Mouse (Mus musculus): ENCODE results near the gene Arhgap28.

The Arhgap28 gene

DNA sequence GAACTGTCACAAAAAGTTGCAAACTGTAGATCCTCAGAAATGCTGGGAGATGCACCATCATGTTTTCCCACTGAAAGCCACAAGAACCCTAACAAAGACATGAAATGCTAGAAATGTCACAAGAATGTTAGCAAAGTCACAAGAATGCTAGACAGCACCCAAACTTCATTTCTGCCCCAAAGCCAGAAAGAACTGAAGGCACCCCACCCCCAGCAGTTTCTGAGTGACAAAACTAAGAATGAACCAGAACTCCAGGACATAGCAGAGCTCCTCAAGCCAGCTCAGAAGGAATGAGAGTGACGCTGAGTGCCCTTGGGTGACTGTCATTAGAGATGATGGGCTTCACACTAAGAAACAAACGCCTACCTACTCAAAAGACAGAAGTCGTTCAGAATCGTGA is 68.4 kb downstream of the Arhgap28 start:
- DNase-seq (ENCODE audit: low read depth): no peak

DNA sequence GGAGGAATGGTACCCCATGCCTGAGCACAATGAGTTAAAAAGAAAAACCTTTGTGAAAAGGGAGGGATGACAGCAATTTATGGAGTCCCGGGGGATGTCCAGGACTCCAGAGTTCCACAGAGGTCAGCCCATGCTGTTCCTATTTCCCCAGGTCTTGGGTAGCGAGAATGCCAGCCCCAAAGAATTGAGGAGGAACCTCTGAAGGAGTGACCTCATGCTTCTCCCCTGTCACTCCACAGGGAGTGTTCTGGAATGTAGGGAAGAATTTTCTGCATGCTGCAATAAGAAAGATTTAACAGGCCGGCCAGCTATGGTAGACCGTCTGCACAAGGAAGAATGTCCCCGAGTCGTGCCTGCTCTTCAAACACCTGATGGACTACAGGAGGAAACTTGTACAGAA is 72.5 kb downstream of the Arhgap28 start:
- DNase-seq (ENCODE audit: low read depth): no peak

DNA sequence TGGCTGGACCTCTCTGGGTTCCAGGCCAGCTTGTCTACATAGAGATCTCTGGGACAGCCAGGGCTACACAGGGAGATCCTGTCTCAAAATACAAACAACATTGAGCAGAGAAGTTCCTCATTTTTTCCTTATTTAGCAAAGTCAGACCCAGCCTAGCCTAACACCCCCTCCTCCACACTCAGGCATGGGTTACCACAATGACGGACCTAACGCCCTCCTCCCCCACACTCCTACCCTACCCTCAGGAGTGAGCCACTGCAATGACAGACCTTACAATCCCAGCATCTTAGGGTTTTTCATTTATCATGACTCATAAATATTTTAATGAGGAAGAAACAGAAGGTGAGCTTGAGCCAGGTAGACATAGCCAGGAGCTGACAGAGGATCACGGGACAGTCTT is 73.0 kb downstream of the Arhgap28 start:
- DNase-seq (ENCODE audit: low read depth): peak; percentile 9

DNA sequence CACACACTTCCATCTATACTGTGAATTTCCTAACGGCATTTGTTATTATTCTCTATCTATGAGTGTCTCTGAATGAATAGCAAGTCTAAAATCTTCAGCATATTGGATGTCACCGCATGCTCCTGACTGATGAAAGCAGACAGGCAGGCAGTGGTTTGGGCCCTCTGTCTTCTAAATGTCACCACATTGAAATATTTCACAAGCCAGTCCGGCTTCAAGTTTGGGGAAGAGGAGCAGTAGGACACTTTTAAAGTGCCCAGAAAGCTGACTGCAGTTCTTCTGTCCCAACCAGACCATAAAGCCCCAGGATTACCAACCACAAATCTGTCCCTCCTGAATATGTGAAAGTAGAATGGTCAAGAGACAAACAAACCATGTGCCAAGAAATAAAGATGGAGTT is 73.5 kb downstream of the Arhgap28 start:
- DNase-seq (ENCODE audit: low read depth): peak; percentile 4

DNA sequence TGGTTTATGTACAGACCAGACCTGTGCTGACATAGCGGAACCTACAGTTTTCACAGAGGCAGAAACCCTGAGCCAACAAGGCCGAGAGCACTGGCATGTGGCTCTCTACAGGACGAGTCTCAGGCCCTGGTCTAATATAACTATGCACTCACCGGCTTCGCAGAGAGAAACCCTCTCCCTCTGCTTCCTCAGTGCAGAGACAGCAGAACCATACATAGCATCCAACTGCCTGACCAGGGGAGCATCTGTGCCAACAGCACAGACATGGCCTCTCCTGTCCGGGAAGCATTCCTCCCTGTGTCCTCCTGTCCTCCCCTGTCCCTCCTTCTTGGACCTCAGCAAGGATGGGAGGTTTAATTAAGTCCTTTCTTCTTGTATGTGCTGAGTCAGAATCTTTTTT is 75.6 kb downstream of the Arhgap28 start:
- DNase-seq (ENCODE audit: low read depth): no peak

DNA sequence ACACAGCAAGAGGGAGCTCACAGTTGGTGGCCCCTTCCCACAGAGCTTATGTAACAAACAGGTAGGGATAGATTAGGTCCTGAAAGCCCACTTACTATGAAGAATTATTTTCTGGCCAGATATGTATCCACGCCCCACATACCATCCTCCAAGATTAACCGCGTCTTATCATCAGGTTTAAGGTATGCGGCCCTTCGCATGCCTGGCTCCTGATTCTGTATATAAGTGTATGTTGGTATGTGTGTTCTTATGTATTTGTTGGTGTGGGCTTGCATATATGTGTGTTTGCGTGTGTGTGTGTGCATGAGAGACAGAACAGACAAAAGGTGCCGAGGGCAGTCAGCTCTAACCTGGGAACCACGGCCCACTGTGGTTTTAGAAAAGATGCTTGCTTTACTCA is 76.1 kb downstream of the Arhgap28 start:
- no peak for DNase-seq (ENCODE audit: low read depth)

DNA sequence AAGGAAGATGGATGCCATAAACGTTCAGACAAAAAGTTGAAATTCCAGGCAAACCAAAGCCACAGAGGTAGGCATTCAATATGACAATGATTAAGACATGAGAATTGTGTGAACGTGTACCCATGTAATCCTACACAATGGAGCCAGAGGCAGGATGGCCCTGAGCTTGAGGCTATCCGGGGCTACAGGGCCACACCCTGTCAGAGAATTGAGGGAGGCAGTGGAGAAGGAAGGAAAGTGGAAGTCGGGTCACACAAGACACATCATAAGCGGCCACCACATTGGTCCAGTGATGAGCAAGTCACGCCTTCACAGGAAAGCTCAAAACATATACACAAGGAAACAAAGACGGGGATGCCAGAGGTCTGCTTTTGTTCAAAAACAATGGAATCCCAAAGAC is 84.0 kb downstream of the Arhgap28 start:
- no peak for DNase-seq (ENCODE audit: low read depth)

DNA sequence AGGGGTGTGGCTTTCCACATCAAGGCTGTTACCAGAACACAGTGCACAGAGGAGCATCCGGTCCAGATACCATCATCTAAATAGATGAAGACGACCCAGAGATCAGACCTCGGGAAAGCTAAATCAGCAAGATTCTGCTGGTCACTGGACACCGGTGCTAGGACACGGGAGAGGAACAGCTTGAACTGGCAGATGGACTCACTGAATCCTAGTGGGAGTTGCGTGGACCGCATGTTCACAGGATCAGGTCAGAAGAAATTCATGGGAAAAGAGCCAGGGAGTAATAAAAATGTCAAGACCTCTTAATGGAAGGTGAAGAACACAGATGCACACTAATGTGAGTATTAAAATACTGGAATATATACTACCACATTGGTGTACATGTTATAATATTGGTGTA is 85.7 kb downstream of the Arhgap28 start:
- DNase-seq (ENCODE audit: low read depth): no peak

DNA sequence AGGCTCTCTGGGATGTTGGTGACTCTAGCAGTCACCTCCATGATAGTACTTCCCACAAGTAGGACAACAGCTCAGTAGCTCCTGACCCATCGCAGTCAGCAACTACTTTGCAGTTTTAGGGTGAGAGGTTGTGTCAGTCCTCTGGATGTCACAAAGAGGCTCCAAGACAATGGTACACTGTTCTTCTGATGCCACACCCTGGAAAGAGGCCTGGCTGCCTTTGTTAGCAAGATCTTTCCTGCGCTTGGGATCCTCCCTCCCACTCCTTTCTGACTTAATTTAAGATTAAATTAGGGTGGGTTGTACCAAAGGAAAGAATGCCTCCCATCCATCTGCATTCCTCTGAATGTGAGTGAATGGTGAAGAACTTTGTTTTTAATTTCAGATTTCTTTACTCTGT is 87.0 kb downstream of the Arhgap28 start:
- DNase-seq (ENCODE audit: low read depth): no peak

DNA sequence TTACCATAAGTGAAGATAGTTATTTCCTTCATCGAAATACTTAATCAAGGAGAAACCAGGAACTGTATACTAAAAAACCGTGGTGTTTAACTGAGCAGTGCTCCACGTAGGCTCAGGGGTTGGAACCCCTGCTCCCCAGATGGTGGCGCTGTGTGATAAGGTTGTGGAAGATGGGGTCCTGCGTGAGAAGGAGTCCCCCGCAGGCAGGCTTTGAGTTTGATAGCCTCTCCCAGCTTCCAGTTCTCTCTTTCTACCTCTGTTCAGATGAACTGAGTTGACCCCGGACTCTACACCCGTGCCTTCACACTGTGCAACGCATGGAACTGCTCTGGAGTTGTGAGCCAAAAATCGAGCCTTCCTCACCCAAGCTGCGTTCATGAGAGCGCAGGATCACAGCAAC is 91.3 kb downstream of the Arhgap28 start:
- peak; percentile 32 for DNase-seq (ENCODE audit: low read depth)

DNA sequence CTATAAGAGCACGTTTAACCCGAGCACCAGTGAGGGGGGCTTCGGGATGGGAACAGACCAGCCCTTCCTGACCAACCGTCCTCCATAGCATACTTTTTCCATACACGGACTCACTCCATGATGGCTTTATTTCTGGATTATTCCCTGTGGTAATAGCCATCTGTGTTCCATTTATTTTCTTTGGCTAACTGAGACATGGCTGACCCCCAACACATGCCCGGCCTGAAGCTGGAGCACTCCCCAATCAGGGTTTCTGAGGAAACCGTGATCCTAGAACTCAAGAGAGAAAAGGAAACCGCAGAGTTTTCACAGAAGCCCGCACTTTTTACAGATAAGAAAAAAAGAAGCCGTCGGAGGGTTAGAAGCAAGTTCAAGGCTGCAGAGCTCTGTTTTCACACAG is 91.9 kb downstream of the Arhgap28 start:
- no peak for DNase-seq (ENCODE audit: low read depth)

DNA sequence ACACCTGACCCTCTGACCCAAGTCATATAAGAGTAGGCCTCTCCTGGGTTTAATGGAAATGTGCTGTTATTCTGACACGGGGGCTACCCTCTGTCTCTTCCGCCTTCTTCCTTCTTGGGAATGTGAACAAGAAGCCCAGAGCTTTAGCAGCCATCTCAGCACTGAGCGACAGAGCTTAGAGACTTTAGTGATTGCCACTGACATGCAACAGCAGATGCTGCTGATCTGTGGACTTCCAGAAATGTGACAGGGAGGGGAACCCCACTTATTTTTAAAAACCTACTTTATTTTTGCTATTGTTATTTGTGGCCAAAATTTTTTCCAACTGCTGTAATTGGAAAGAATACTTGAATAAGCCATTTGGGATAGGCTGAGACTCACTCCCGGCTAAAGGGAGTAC is 95.4 kb downstream of the Arhgap28 start:
- no peak for DNase-seq (ENCODE audit: low read depth)

DNA sequence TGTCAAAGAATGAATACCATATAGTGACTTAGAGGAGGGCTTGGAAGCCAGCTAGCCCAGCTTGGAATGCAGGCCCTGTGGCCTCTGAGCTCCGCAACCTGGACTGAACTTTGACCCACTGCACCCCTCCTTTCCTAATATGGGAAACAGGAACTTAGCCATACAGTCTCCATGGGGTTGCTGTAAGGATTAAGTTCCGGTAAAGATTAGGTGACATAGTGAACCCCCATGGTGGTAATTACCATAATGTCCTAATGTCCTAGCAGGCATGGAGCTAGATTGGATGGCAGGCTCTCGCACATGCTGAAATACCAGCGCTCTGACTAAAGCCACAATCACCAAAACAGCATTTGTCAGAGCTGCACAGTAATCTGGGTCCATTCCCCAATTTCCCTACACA is 95.8 kb downstream of the Arhgap28 start:
- no peak for DNase-seq (ENCODE audit: low read depth)

DNA sequence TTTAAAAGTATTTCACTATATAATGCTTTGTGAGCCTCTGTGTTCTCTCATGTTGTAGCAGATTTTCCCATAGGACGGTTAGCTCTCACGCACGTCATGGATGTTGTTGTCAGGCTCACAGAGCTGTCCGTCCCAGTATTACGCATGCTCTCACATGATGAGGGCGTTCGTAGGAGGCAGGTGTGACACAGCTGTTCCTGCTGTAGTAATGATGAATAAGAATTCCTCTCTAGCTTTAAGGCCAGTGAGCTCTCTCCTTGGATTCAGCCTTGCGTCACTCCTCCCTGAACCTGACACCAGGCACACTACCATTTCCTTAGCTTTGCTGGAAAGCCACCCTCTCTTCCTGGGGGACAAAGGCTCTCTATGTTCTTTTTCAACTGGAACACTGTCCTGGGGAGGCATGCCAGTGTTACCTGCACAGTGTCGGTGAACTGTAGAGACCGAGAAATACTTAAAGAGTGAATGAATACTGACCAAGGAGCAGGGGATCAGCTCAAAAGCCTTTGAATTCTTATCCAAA is 96.3 kb downstream of the Arhgap28 start:
- no peak for DNase-seq (ENCODE audit: low read depth)

DNA sequence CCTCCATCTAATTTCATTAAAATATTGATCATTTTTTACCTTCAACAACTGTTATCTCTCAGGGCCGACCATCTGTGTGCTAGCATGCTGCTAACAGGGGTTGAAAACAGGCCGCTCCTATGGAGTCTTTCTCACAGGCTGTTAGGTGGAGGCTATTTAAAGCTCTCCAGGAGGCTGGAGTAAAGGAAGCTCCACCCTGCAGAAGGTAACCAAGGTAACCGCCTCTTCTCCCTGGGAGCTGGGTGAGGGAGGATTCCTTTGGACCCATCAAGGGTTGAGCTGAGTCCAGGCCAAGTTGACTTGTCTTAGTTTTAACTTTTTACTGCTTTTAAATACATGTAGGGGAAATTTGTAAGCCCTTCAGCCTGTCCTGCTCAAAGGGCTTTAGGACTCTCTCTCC is 97.7 kb downstream of the Arhgap28 start:
- no peak for DNase-seq (ENCODE audit: low read depth)

DNA sequence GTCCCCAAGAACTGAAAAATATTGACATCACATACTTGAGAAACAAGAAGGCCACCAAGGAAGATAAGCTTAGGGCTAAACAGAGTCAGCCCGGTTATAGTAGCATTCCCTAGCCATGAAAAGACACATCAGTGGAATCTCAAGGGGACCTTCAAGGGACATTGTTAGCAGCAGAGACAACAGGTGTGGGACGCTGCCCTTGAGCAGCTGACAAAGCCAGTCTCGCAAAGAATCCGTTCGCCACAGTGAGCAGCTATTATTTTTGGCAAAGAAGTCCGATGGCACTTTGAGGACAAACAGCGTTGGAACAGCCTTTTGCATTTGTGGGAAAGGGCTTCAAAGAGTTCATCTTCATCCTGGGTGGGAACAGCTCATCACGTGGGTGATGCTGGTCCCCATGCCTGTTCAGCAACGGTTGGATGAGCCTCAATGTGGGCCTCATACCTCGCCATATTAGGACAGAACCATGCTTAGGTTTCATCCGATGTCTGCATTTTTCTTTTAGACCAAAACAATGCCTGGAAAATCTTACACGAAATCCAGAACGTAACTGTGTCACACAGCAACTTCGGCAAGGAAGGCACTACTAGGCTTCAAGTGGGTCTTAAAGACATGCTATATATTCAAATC is 99.5 kb downstream of the Arhgap28 start:
- no peak for DNase-seq (ENCODE audit: low read depth)

DNA sequence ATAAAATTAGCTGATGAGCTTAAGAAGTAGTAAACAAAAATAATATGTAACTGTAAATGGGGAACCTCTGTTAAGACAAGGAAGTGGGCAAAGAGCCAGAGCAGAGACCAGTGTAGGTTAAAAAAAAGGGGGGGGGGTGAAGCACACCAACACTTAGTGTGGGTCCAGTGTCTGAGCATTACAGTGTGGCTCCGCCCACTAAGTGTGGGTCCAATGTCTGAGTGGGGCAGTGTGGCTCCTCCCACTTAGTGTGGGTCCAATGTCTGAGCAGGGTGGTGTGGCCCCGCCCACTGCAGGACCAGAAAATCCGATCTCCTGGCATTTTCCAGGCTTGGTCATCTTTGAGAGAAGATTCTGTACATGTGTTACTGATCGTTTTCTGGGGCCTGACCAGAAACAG is 101.1 kb downstream of the Arhgap28 start:
- DNase-seq (ENCODE audit: low read depth): no peak

DNA sequence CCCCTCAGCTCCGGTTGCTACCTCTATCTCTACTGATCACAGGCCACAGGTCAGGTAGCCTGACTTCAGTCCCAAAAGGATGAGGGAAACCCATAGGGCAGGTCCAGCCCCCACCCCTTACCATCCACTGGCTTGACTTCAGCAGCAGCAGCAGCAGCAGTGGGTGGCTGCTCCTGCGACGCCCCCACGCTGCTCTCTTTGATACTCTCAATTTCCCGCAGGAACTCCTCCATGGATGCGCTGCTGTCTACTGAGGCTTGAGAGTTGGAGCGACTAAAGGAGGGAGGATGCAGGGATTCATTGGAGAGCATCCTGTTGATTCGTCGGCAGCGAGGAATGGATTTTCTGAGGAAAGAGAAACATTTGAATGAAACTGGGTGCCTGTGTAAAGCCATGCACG is 102.8 kb downstream of the Arhgap28 start:
- DNase-seq (ENCODE audit: low read depth): no peak

DNA sequence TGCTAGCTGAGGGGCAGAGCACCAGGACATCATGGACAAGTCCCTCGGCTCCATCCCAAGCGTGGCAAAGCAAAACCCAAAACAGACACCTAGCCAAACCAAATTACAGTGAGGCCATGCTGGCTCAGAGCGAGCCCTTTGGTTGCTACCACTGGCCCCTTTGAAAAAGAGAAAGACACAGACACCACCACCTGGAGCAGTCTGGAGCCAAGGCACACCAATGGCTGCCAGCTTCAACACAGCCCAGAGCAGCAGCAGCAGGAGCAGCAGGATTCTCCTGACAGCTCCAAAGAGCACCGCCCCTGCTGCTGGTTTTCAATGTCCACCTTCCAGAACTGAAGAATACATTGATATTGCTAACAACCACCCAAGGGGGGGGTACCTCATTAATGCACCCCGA is 104.5 kb downstream of the Arhgap28 start:
- DNase-seq (ENCODE audit: low read depth): no peak

DNA sequence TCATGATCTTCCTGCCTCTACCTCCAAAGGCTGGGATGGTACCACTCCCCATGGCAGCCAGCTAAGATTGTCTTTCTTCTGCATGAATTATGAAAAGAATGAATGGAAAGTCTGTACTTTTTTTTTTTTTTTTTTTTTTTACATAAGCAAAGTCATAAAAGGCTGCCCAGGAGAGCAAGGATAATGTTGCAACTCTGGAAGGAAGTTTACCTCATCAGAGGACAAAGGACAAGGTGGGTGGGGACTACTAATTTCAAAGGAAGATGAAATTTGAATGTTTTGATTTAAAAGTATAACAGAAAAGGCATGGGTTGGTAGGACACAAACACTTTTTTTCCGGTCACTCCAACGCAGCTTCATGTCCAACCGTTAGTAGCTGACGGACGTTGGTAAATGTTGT is 107.5 kb downstream of the Arhgap28 start:
- no peak for DNase-seq (ENCODE audit: low read depth)

DNA sequence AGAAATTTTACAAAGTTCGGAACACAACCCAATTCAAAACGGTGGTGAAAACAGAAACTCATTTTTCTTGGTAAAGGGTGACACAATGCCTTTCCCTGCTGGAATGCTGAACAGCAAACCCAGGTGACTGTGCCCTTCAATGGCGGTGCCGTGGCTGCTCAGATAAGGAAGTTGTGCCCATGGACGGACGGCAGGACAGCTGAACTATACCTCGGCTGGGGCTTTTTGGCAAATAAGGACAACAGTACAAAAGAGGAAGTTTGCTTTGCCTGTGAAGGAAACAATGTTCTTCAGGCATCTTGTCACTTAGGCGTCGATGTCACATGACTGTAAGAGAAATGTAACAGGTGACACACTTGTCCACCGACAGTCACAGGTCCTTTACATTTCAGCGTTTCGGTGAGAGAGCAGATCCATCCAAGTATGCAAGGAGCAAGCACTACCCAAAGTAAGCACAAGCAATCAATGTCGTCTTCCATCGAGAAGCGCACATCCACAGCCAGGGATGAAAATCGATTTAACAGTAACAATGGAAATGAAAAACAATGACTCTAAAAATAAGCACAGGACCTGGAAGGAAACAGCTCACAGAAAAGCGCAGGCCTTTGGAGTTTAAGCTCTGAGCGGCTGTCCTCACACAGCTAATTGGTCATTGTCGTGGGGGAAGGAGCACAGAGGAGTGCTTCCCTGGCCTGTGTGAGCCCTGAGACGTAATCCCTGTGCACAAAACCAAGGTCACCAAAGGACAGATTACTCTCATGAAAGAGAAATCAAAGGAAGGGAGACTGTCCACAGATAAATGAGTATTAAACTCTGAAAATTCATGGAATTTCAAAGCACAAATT is 114.2 kb downstream of the Arhgap28 start:
- DNase-seq (ENCODE audit: low read depth): no peak

DNA sequence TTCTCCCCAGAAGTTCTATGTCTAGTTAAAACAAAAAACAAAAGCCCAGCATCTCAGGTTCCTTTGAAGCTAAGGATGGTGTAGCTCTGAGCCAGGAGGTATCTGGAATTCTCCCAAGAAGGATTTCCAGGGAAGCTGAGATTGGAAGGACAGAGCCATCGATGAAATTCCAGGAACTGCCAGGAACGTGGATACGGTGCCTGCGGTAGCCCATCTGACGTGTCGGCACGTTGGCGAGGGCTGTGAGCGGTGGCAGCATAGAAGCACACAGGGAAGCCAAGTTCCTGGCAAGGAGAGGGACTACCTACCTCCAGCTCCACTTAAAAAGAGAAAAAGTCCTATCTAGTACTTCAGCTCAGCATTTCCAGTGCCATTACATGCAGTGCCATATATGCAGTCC is 115.8 kb downstream of the Arhgap28 start:
- DNase-seq (ENCODE audit: low read depth): no peak

DNA sequence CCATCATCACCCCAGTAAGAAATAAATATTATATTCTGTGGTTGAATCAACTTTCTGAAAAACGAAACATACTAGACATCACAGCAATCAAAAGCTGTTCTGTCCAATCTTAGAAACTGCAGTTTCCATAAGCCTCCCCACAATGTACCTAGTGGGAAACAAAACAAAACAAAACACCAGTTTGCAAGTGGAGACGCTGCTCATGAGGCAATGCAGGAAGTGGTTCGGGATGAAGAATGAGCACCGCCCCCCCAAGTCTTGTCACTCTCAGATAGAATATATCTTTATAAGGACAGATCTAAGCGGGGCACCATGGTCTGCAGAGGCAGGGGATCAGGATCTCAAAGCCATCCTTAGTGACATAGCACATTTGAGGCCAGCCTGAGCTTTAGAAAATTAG is 117.6 kb downstream of the Arhgap28 start:
- DNase-seq (ENCODE audit: low read depth): no peak

DNA sequence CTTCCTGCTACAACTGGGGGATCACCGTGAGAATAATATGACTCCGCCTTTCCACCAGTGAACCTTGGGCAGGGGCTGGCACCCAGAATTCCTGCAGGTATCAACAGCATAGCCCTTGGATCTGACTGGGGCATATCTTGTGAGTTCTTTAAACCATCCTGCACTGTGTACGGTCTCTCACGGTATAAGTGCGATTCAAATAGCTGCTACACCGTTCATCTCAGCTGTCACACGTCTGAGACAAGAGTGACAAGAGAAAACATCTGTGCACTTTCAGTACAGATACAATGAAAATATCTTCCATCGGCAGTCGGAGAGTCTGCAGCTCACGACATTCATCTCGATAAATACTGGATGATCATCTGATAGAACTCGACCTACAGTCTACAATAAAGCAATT is 126.3 kb downstream of the Arhgap28 start:
- DNase-seq (ENCODE audit: low read depth): no peak

Measured in c-Kit-positive CD71-negative TER-119-negative erythroid progenitor cells, embryonic 14.5 days (primary cell).